ENCODE assay signal across 19 mouse cellular contexts in genomic region chr3:127597136-127597535, GRCm38 (mm10). TPM values are rescaled to one million over a fixed set of nuclear protein-coding genes. Genes with fewer than 3 reads are reported as not detected.
"Had no signal": no experiment of that assay in that cellular context is flagged by ENCODE, and none has a peak within 500 bp of the region (broad histone marks: within the 10 kb centered on the region; RNA-seq: fewer than 3 reads in every experiment).

No protein-coding gene starts in this region.

- H3K36me3 ChIP-seq: midbrain, embryonic 15.5 days; stomach, embryonic 15.5 days had no signal

- H3K9me3 ChIP-seq: lung, embryonic 15.5 days; megakaryocyte, embryonic 14.5 days; midbrain, embryonic 13.5 days; midbrain, embryonic 15.5 days; neural tube, embryonic 12.5 days; stomach, embryonic 15.5 days had no signal

- H3K4me2 ChIP-seq: lung, embryonic 15.5 days; midbrain, embryonic 11.5 days; midbrain, embryonic 13.5 days; midbrain, embryonic 15.5 days; neural tube, embryonic 12.5 days; stomach, embryonic 15.5 days had no signal

- H3K4me1 ChIP-seq: lung, embryonic 15.5 days; megakaryocyte, embryonic 14.5 days; midbrain, embryonic 13.5 days; midbrain, embryonic 15.5 days; neural tube, embryonic 12.5 days; stomach, embryonic 15.5 days had no signal

- H3K27me3 ChIP-seq: lung, embryonic 15.5 days; megakaryocyte, embryonic 14.5 days; midbrain, embryonic 13.5 days; midbrain, embryonic 15.5 days; neural tube, embryonic 12.5 days; stomach, embryonic 15.5 days had no signal

- DNase-seq: lung, adult 2 months; lung, postnatal 14 days; lung, postnatal 36 days; right cerebral cortex, postnatal 14 days; thymus, adult 2 months; thymus, postnatal 25 days; thymus, postnatal 4 days had no signal

- H3K27ac ChIP-seq: lung, embryonic 15.5 days; macrophage; midbrain, embryonic 13.5 days; midbrain, embryonic 15.5 days; neural tube, embryonic 12.5 days; stomach, embryonic 15.5 days; stomach, postnatal 0 days had no signal

- H3K4me3 ChIP-seq: lung, embryonic 15.5 days; megakaryocyte, embryonic 14.5 days; midbrain, embryonic 13.5 days; midbrain, embryonic 15.5 days; neural tube, embryonic 12.5 days; stomach, embryonic 15.5 days had no signal

- H3K9ac ChIP-seq: lung, embryonic 15.5 days; midbrain, embryonic 13.5 days; midbrain, embryonic 15.5 days; neural tube, embryonic 12.5 days; stomach, embryonic 15.5 days had no signal

- ATAC-seq: lung, postnatal 0 days; midbrain, embryonic 13.5 days; midbrain, embryonic 15.5 days had no signal

RNA-seq across cellular contexts. Expression of gene Neurog2, which starts 35.8 kb away (rescaled TPM):
- polyA plus RNA-seq: lung, adult 2 months; lung, embryonic 15.5 days; lung, postnatal 0 days; macrophage; spleen, adult 2 months; stomach, postnatal 0 days; urinary bladder, adult 2 months had no signal
